Mouse (Mus musculus) Patski (cell line): Measurements from ENCODE around the gene Ppdpf. TPM values are rescaled to one million over a fixed set of nuclear protein-coding genes. Genes with fewer than 3 reads are reported as not detected.

Experiments used
- ATAC-seq: fragments of 100-300 bp; one replicate; pipeline ENCODE4 v1.8.0; 2021
- CTCF ChIA-PET: fragments of 350-600 bp; sonication (Branson Sonifier 250); formaldehyde crosslinking; loops from one replicate; lab custom pipeline; 2022; ENCODE audit warnings: inconsistent platforms; lab: Charles Lee
- POLR2A ChIA-PET: fragments of 350-600 bp; sonication (Branson Sonifier 250); formaldehyde crosslinking; loops from one replicate; lab custom pipeline; 2022; ENCODE audit warnings: antibody characterized with exemption, inconsistent platforms; lab: Charles Lee
- DNase-seq: peaks from one replicate; pipeline ENCODE4 v3.0.0-alpha.2; 2011; ENCODE audit warnings: low read depth, low spot score
- H3K27me3 ChIP-seq: fragments of 371-371 bp; one replicate; pipeline ENCODE4 v1.5.1; 2021
- CTCF ChIP-seq: fragments of 100-300 bp; IDR thresholded peaks from one replicate; pipeline ENCODE4 v1.5.1; 2021
- in situ Hi-C: fragments of 300-500 bp; cut with MboI; formaldehyde crosslinking; loops from 3 replicates; pipeline ENCODE4 v1.11.1; 2018; ENCODE audit warnings: low pct_unique_long_range_greater_than_20kb, mixed read lengths
- polyA plus RNA-seq: library from polyadenylated mRNA; unstranded; gene quantifications from one replicate; pipeline ENCODE4 v1.2.3, GENCODE M21; 2021

Ppdpf gene
- polyA plus RNA-seq, 1 experiment from 2014 or later = 61.6 TPM

DNA sequence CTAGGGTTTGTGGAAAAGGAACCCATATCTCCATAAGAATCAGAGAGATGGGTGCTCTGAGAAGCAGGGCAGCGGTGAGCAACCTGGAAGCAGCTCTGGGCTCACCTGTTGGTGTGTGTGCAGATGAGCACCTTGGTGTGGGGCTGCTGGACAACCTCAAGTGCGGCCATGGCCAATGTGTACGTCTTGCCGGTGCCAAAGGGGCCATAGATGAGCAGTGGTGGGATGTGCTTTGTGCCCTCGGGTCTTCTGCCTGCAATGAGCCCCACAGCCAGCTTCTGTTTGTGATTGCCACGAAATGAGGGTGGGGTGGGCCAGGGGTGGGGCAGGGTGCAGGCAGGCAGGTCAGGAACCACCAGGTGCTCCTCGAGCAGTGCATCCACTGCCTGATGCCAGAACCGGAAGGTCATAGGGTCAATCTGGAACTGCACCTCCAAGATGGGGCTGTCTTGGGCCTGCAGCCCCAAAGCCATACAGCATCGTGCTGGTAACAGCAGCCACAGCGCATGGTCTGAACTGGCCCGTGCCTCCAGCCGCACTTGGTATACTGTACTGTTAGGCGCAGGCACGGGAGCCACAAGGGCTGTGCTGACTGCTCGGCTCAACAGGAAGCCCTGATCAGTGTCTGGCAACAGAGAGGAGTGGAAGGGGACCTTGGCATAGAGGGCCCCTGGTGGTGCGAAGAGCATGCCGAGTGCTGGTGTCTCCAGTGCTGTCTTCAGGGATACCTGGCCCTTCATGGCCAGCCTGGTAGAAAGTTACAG lies 50.4 kb downstream of the Ppdpf start:
- CTCF ChIA-PET = no interaction called here
- H3K27me3 ChIP-seq = no peaks in the 10 kb centered on the region
- in situ Hi-C loops = no loop called here
- ATAC-seq (no peak), DNase-seq (no peak)
- no peak for TF ChIP-seq CTCF
- POLR2A ChIA-PET = no interaction called here

DNA sequence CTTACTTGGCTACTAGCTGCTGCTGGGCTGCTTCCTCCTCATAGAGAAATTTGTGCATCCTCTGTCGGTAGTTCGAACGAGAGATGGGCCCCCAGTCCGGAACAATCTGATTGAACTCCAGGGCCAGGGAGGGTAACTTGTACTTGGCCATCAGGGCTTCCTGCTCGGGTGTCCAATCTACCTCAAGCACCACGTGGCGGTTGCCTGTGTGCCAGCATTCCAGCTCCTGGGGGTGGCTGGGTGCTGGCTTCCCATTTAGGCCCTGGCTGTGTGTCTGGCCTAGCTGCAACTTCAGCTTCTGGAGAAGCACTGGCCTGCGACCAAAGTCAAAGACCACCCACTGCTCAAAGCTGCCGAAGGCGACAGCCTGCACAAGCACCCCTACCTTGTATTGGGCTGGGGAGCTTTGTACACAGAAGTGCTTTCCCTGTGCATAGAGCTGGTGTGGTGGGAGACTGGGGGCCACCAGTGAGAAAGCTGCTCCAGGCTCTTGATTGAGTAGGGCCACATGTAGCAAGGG lies 51.1 kb downstream of the Ppdpf start:
- no peak for TF ChIP-seq CTCF
- POLR2A ChIA-PET = interaction anchor here (0.6 kb wide), 1 partner anchor 10 kb away, joined by 4 read pairs; no protein-coding TSS in a partner anchor
- no peaks in the 10 kb centered on the region for H3K27me3 ChIP-seq
- DNase-seq = no peak
- CTCF ChIA-PET = no interaction called here
- ATAC-seq = no peak
- in situ Hi-C loops = no loop called here

Other genes starting within 250 kb of the Ppdpf start
- gene Nkain4, start 232.5 kb upstream of the Ppdpf start, polyA plus RNA-seq = 0.59 TPM
- 56.2 TPM for gene Arfgap1, start 220.0 kb upstream of the Ppdpf start, polyA plus RNA-seq
- gene Col20a1, start 200.7 kb upstream of the Ppdpf start, polyA plus RNA-seq = 0.30 TPM
- gene Chrna4, start 143.7 kb upstream of the Ppdpf start, polyA plus RNA-seq = 0.05 TPM
- gene Kcnq2, start 51.9 kb upstream of the Ppdpf start, polyA plus RNA-seq = 0.10 TPM
- gene Eef1a2, start 30.2 kb upstream of the Ppdpf start, polyA plus RNA-seq = not detected
- gene Ptk6, start 15.5 kb downstream of the Ppdpf start, polyA plus RNA-seq = not detected
- gene Srms, start 25.9 kb downstream of the Ppdpf start, polyA plus RNA-seq = not detected
- gene Fndc11, start 32.8 kb downstream of the Ppdpf start, polyA plus RNA-seq = not detected
- gene Helz2, start 54.8 kb downstream of the Ppdpf start, polyA plus RNA-seq = 9.4 TPM
- gene Gmeb2, start 100.8 kb downstream of the Ppdpf start, polyA plus RNA-seq = 21.3 TPM
- not detected for gene Stmn3, start 127.3 kb downstream of the Ppdpf start, polyA plus RNA-seq
- gene Rtel1, start 132.5 kb downstream of the Ppdpf start, polyA plus RNA-seq = 46.5 TPM
- gene Zgpat, start 177.7 kb downstream of the Ppdpf start, polyA plus RNA-seq = 41.8 TPM
- 44.8 TPM for gene Arfrp1, start 178.2 kb downstream of the Ppdpf start, polyA plus RNA-seq
- 22.7 TPM for gene Lime1, start 192.8 kb downstream of the Ppdpf start, polyA plus RNA-seq